ENCODE assay signal across 8 mouse cellular contexts in genomic region chr14:105922874-105923273, GRCm38 (mm10). TPM values are rescaled to one million over a fixed set of nuclear protein-coding genes. Genes with fewer than 3 reads are reported as not detected.
DNase-seq lines count a peak whose midpoint lies in the region; ATAC-seq lines count a peak whose summit lies in the region.
"Had no signal": no experiment of that assay in that cellular context is flagged by ENCODE, and none has a peak within 500 bp of the region (broad histone marks: within the 10 kb centered on the region; RNA-seq: fewer than 3 reads in every experiment).

No protein-coding gene starts in this region.

- no peak; the same call in 1 of the 2 replicates for ATAC-seq in stomach, embryonic 15.5 days (ENCODE audit: insufficient read depth, low FRiP score, low read depth)

- peak; percentile 19 for DNase-seq in right cerebral cortex, adult 18-20 months
- no peak for DNase-seq in right cerebral cortex, postnatal 4 days
- peak; percentile 64 for DNase-seq in embryo, embryonic 10.5 days (ENCODE audit: low spot score)
- peak; percentile 12 for DNase-seq in induced T-regulatory cell, adult 2 months (ENCODE audit: low read depth)
- no peak for DNase-seq in testis, postnatal 10 days (ENCODE audit: low spot score)
- no peak for DNase-seq in ovary, postnatal 14 days (ENCODE audit: low spot score)

- H3K27me3 ChIP-seq in stomach, embryonic 15.5 days (replicated peaks), result no peaks in the 10 kb centered on the region

- 14% methylated on average over 8 of the region's 8 CpGs for whole genome bisulfite sequencing in stomach, embryonic 15.5 days

- peak overlapping the region; percentile 13; the same call in 1 of the 2 replicates for H3K4me2 ChIP-seq in stomach, embryonic 15.5 days

- no peaks in the 10 kb centered on the region for H3K9me3 ChIP-seq in stomach, embryonic 15.5 days

- peaks cover 6% of the 10 kb centered on the region for H3K4me1 ChIP-seq in stomach, embryonic 15.5 days

- no peaks in the 10 kb centered on the region for H3K36me3 ChIP-seq in stomach, embryonic 15.5 days

- no peak overlapping the region for H3K4me3 ChIP-seq in stomach, embryonic 15.5 days (replicated peaks)
- H3K4me3 ChIP-seq: erythroblast, embryonic 14.5 days had no signal

- H3K9ac ChIP-seq in stomach, embryonic 15.5 days, result no peak overlapping the region

- peak overlapping the region; percentile 68 for H3K27ac ChIP-seq in stomach, embryonic 15.5 days

RNA-seq across cellular contexts. Expression of gene Spry2, which starts 26.3 kb away (rescaled TPM):
- 53.3 and 53.8 TPM in 2 replicates for polyA plus RNA-seq in stomach, embryonic 15.5 days (2015; fragmentation: Nextera tagmentation; extraction: Ambion mirVana)
- polyA plus RNA-seq: erythroblast, embryonic 14.5 days had no signal

Comparison
In these comparisons a context has a peak if more than half of its experiments do, and no peak if none do; other contexts are left out.
1. DNase-seq: peak in right cerebral cortex, adult 18-20 months (single experiment), embryo, embryonic 10.5 days (single experiment) and induced T-regulatory cell, adult 2 months (single experiment); none in right cerebral cortex, postnatal 4 days (single experiment), testis, postnatal 10 days (single experiment) and ovary, postnatal 14 days (single experiment).